Mouse (Mus musculus) cerebellum, adult (tissue): ENCODE data around the gene Ube2n.
A peak's percentile ranks its signal among the peaks of the same experiment; 100 is the strongest.

ENCODE experiments used
- ATAC-seq: cut with Nextera tagmentation; 2 replicates; pipeline ENCODE4 v1.9.2; 2017; ENCODE audit warnings: mild to moderate bottlenecking, moderate library complexity, mixed read lengths; ENCODE audit not compliant: insufficient number of reproducible peaks, low FRiP score, low TSS enrichment

The Ube2n gene

GRCm38 (mm10) chr10:95514656-95515292 lies at the start of gene Ube2n:
Gene Ube2n (plus strand): TSS chr10:95515145.
- ATAC-seq, result peak; percentile 94

- no peak for ATAC-seq
These were observed 49.5 kb upstream of the Ube2n start for GRCm38 (mm10) chr10:95465485-95465896.

GRCm38 (mm10) chr10:95468894-95469293 lies 46.1 kb upstream of the Ube2n start:
- ATAC-seq, result no peak

GRCm38 (mm10) chr10:95471186-95471585 lies 43.8 kb upstream of the Ube2n start:
- ATAC-seq, result no peak

- ATAC-seq, result no peak
These were observed 42.9 kb upstream of the Ube2n start for GRCm38 (mm10) chr10:95471889-95472547.

- peak; percentile 75 for ATAC-seq
These were observed 39.0 kb upstream of the Ube2n start for GRCm38 (mm10) chr10:95475923-95476322.

- no peak for ATAC-seq
These were observed 37.4 kb upstream of the Ube2n start for GRCm38 (mm10) chr10:95477516-95477915.

- ATAC-seq, result no peak
These were observed 25.3 kb upstream of the Ube2n start for GRCm38 (mm10) chr10:95489653-95490052.

- ATAC-seq, result no peak
These were observed 20.7 kb upstream of the Ube2n start for GRCm38 (mm10) chr10:95494268-95494667.

- ATAC-seq, result no peak
These were observed 13.9 kb upstream of the Ube2n start for GRCm38 (mm10) chr10:95501033-95501432.

GRCm38 (mm10) chr10:95501463-95502081 lies 13.4 kb upstream of the Ube2n start, which contains the start of gene Mrpl42:
Gene Mrpl42 (minus strand): TSS chr10:95501940.
- peak; percentile 98 for ATAC-seq

- no peak for ATAC-seq
These were observed 11.3 kb upstream of the Ube2n start for GRCm38 (mm10) chr10:95503443-95504235.

- ATAC-seq, result no peak
These were observed 10.6 kb upstream of the Ube2n start for GRCm38 (mm10) chr10:95504341-95504740.

GRCm38 (mm10) chr10:95508126-95508525 lies 6.8 kb upstream of the Ube2n start:
- ATAC-seq, result no peak

GRCm38 (mm10) chr10:95508793-95509192 lies 6.2 kb upstream of the Ube2n start:
- ATAC-seq, result no peak

GRCm38 (mm10) chr10:95509263-95509662 lies 5.7 kb upstream of the Ube2n start:
- ATAC-seq, result no peak

- ATAC-seq, result no peak
These were observed 2.3 kb upstream of the Ube2n start for GRCm38 (mm10) chr10:95512635-95513034.

- peak; percentile 5; the same call in 1 of the 2 replicates for ATAC-seq
These were observed 983 bp upstream of the Ube2n start for GRCm38 (mm10) chr10:95513768-95514556.

GRCm38 (mm10) chr10:95515293-95515931 lies 467 bp downstream of the Ube2n start:
- ATAC-seq, result peak; percentile 51
